Mouse (Mus musculus): ENCODE results near the gene Kcnq5.
"Not testable (repeated sequence)": the region's sequence is repeated elsewhere in the genome, so short reads cannot be mapped to it uniquely, and the experiment has no call there.

The Kcnq5 gene

DNA sequence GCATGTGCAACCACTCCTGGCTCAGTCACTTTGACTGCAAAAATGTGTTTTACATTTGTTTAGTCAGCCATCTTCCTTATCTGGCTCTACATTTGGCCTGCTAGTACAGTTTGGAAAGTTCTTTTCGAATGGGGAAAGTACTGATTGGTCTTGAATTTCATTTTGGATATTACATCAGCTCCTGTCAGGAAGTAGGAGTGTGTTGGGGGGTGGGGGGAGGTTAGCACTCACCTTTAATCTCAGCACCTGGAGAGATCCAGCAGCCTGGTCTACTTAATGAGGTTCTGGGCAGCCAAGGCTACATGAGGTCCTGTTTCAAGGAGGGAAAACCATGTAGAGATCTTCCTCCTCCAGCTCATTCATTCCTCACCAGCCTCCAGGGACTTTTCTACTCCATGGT, 578.5 kb downstream of the Kcnq5 start, which contains the start of gene Khdc1b:
Khdc1b (plus strand) TSS at position 301 of the 400 bp plus-strand sequence.
- DNase-seq (ENCODE audit: extremely low read depth, insufficient read length, low spot score), result no peak

DNA sequence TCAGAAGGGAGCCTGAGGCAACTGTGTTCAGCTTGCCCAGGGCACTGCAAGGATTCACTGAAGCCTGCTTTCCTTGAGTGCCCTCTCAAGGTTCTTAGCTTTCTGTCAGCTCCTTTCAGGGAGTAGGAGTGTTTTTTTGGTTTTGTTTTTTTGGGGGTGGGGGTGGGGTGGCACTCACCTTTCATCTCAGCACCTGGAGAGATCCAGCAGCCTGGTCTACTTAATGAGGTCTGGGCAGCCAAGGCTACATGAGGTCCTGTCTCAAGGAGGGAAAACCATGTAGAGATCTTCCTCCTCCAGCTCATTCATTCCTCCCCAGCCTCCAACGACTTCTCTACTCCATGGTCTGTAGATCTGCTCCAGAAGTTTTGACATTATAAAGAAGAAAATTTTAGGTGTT, 593.7 kb downstream of the Kcnq5 start, which contains the start of gene Khdc1c:
Khdc1c (plus strand) TSS at position 301 of the 400 bp plus-strand sequence.
- not testable (repeated sequence) for DNase-seq (ENCODE audit: extremely low read depth, insufficient read length, low spot score)

DNA sequence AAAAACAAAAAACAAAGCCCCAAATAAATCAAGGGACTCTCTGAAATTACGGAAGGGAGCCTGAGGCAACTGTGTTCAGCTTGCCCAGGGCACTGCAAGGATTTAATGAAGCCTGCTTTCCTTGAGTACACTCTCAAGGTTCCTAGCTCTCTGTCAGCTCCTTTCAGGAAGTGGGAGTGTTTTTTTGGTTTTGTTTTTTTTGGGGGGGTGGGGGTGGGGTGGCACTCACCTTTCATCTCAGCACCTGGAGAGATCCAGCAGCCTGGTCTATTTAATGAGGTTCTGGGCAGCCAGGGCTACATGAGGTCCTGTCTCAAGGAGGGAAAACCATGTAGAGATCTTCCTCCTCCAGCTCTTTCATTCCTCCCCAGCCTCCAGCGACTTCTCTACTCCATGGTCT, 612.4 kb downstream of the Kcnq5 start, which contains the start of gene Khdc1a:
Khdc1a (plus strand) TSS at position 301 of the 400 bp plus-strand sequence.
- DNase-seq (ENCODE audit: extremely low read depth, insufficient read length, low spot score), result no peak
